Mouse (Mus musculus) ES-Bruce4 (cell line): ENCODE data around the gene Apof.

Experiments
- CTCF ChIP-seq: IDR thresholded peaks from one replicate; pipeline ENCODE4 v1.8.1; 2011; ENCODE audit warnings: low read depth, low read length
- POLR2A ChIP-seq: IDR thresholded peaks from one replicate; pipeline ENCODE4 v1.8.1; 2011; ENCODE audit warnings: low read length; ENCODE audit not compliant: insufficient read depth

DNA sequence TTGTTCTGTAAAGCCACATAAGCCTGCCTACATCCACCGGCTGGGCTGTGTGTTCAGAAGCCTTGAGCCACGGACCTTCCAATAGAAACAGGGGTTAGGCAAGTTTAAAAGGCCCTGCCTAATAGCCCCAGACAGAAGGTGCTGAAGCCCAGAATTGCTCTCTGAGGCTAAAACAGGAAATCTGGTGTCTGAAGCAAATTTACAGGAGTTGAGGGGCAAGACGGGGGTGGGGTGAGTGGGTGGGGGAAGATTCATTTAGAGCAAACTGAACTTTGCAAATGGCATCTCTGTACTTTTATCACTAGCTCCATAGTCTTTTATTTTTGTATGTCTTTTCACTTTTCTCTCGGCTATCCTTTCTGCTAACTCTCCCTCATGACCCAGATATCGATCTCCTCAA, 37.3 kb upstream of the Apof start:
- TF ChIP-seq CTCF (no peak), POLR2A (no peak)
